Mouse (Mus musculus) adrenal gland, postnatal 36 days (tissue): ENCODE results near the gene Kif21b. TPM values are rescaled to one million over a fixed set of nuclear protein-coding genes. Genes with fewer than 3 reads are reported as not detected.

Experiments
- DNase-seq, 2 experiments: peaks; one replicate each; pipeline ENCODE4 v3.0.0; 2021; ENCODE audit warnings: mixed read lengths in 1 of 2
- total RNA-seq, 2 experiments: library from RNA; stranded (reverse); gene quantifications; 2 replicates each; pipeline ENCODE4 v1.2.3; 2021

Gene Kif21b
- total RNA-seq, 2 experiments from 2014 or later: 2.4 TPM

DNA sequence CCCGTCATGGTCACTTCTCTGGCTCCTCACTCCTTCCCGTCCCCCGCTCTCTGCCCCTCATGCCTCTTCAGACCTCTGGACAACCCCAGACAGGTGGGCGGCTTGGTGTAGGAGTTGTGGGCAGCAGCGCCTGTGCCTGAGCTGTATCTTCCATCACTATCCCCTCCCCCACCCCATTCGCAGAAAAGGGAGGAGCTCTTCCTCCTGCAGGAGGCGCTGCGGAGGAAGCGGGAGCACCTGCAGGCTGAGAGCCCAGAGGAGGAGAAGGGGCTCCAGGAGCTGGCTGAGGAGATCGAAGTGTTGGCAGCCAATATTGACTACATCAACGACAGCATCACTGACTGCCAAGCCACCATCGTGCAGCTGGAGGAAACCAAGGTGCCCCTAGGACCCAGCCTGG lies 28.6 kb downstream of the Kif21b start:
- no peak for DNase-seq

DNA sequence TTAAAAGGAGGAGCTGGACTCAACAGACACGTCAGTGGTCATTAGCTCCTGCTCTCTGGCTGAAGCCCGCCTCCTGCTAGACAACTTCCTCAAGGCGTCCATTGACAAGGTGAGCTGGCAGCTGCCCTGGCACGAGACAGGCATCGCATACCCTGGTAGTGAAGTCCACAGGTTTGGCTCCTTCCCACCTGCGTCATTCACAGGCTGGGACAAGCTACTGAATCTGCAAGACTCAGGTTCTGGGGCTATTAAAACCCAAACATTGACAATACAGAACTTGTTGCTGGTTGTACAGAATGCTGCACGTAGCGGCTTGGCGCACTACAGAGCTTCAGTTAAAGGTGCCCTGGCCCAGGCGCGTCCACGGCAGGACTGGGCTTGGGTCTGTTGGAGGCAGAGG lies 29.1 kb downstream of the Kif21b start:
- DNase-seq: no peak

- DNase-seq: no peak
Measured at GRCm38 (mm10) chr1:136160930-136161329, 29.7 kb downstream of the Kif21b start.

GRCm38 (mm10) chr1:136161333-136161921 lies 30.2 kb downstream of the Kif21b start:
- DNase-seq: no peak

DNA sequence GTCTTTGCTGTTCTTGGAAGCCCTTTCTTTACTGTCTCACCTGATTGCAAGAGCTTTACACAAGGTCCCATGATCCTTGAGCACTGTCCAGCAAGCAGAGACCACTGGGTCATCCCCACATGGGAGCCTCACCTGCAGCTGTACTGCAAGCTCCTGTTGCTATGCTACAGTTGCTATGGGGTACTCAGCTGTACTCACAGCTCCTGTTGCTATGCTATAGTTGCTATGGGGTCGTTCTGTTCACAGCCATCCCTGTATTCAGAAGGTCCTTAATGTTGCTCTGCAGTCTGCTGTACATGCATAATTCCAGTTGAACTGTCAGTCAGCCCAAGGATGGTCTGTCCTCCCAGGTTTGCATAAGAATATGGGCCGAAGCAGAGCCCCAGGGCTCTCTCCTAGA lies 34.2 kb downstream of the Kif21b start:
- DNase-seq: no peak

GRCm38 (mm10) chr1:136167657-136168056 lies 36.5 kb downstream of the Kif21b start:
- peak; percentile 13 to 23 for DNase-seq

DNA sequence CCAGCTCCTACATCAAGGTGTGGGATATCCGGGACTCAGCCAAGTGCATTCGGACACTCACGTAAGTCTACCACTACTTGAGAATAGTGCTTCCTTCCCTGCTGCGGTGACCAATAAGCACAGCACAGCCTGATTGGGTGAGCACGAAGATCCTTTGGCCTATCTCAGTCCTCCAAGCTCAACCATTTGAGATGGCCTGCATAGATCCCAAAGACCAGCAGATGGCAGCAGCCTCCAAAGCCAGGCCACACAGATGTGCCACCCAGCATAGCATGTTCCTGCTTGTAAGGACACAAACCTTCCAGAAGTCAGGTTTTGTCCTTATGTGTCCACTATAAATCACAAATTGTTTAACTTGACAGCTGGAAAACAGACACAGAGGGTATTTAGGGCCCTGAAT lies 38.9 kb downstream of the Kif21b start:
- peak; percentile 76 to 82 for DNase-seq

- no peak for DNase-seq
Measured at GRCm38 (mm10) chr1:136172696-136173095, 41.5 kb downstream of the Kif21b start.

DNA sequence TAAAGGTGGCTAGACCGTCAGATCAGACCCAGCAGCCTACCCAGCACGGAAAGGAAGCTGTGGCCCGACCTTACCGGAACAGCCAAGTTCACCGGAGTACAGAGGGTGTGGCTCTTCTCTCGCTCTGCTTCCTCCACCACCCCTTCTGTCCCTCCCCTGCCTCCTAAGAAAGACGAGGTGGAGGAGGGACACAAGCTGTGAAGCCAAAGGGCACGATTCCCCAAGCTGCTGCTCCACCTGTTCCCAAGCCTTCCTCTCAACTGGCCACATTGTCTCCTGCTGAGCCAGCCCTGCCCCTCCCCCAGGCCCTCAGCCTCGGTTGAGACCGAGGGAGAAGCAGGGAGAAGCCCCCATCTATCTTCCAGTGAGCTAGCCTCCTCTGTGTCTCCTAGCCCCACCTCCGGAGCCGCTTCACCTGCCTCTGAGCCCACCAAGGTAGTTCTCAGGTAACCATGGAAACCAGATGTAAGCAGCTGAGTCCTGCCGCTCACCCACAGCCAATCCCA lies 43.0 kb downstream of the Kif21b start:
- no peak for DNase-seq

GRCm38 (mm10) chr1:136175183-136175582 lies 44.0 kb downstream of the Kif21b start:
- DNase-seq: peak; percentile 12 to 53

GRCm38 (mm10) chr1:136177085-136177484 lies 45.9 kb downstream of the Kif21b start:
- no peak for DNase-seq

- no peak for DNase-seq
Measured at GRCm38 (mm10) chr1:136178741-136179140, 47.6 kb downstream of the Kif21b start.

GRCm38 (mm10) chr1:136179511-136180001 lies 48.4 kb downstream of the Kif21b start:
- no peak for DNase-seq

DNA sequence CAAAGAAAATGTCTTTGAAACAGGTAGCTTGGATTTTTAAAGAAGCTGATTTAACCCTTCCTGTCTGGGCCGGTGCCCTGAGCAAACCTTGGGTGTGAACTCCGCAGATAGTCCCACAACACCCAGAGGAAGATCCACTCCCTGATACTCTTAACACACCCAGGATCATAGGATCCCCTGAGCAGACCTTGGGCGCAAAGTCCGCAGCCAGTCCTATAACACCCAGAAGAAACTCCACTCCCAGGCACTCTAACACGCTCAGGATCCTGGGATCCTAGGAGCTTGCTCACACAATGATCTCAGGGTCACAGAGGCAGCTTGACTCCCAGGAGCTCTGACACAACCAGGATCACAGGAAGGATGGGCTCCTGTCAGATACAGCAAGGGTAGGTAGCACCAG lies 58.8 kb downstream of the Kif21b start:
- DNase-seq: no peak

DNA sequence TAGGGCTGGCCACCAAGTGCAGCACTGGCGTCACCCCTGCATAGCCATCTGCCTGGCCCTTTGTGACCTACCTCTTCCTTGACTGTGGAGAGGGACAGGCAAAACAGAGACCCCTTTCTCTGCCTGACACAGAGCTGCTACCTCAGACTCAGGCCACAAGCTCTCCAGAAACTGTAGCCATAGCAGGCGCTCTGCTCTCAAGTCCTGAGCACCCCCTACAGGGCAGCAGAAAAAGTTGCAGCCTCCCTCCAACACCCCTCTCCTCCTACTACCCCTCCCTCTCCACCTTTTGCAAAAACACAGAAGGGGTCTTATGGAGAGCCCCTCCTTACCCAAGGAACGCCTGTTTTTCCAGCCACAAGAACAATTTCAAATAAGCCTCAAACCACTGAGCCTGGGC lies 81.6 kb downstream of the Kif21b start, which contains the start of gene Mroh3:
Gene Mroh3 (minus strand): TSS at position 26 of the 400 bp plus-strand sequence.
- DNase-seq: peak in 1 of 2 experiments; percentile 39

DNA sequence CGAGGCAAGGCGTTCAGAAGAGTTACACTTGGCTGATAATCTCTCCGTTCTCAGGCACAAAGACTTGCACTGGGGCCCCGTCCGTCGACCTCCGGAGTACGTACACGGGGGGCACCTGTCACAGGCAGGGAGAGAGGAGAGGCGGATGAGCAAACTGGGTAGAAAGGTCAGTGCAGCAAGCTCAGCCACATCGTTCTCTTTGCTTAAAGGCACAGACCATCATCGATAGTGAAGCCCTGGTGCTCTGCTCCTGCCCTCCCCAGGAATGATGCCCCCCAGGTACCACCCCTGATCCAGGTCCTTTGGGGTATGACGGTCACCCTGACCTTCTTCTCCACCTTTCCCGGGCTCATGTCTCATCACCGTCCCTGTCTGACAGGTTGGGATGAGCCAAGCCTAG lies 83.1 kb downstream of the Kif21b start:
- no peak for DNase-seq

- DNase-seq: no peak
Measured at GRCm38 (mm10) chr1:136220037-136220871, 89.1 kb downstream of the Kif21b start.

- DNase-seq: no peak
Measured at GRCm38 (mm10) chr1:136222386-136222785, 91.2 kb downstream of the Kif21b start.

DNA sequence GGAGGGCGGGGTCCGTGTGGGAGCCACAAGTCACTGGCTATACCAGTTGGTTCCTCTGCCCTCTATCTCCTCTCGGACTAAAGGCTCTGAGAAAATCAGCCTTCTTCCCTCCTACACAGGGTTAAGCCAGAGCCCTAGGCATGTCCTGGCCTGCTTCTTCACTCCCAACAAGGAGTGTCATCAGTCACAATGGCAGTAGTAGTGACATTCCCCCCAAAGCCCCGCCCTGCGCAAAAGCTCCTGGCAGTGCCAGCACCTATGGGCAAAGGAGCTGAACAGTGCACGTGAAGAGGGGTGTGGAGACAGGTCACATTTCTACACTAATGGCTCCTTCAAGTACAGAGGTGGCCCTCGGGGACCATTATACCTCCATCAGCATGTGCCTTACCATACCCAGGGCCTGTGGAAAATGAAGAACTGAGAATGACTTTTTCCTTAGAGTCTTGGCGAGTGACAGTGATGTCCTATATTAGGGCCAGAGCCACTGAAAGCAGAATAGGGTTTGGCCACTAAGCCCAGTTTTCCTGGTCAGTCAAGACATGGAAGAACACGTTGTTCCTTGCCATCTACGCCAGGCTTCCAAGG lies 92.7 kb downstream of the Kif21b start:
- no peak for DNase-seq

DNA sequence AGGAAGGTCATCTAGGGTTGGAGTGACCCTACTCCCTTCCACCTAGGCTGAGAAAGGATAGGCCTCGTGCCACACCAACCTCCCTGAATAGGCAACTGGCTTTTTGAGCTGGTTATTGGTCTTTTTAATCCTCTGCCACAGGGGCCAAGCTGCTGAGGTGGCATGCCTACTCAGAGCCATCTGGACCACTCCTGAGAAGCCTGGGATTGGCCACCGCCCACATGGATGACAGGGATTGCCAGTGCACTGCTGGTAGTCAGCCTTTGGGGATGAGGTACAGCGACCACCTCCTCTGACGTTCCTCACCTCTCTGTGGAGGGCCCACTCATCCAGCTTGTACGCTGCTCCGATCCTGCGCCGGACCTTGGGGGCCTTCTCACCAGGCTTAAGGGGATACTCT lies 94.7 kb downstream of the Kif21b start:
- DNase-seq: no peak

DNA sequence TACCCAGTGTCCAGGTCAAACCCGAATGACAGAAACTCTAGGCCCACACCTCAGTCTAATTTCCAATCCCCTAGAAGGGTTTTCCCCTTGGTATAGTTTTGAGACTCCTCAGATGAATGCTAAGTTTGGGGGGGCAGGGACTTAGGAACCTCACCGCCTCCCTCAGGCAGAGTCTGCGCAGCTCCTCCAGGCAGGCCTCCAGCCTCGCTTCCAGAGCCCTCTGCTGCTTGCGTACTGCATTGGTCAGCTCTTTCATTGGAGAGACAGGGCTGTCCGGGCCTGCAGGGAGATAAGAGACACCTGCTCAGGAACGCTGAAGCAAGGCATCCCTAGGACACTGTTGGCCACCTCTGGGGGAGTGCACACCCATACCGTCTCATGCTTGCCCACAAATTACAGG lies 95.4 kb downstream of the Kif21b start:
- no peak for DNase-seq
